Mouse (Mus musculus): ENCODE results near the gene Napb. TPM values are rescaled to one million over a fixed set of nuclear protein-coding genes. Genes with fewer than 3 reads are reported as not detected.

Gene Napb
- polyA plus RNA-seq, 2 experiments from 2014 or later, result 1.2 TPM

- no peak for ATAC-seq
Measured at GRCm38 (mm10) chr2:148687971-148688370, 44.3 kb downstream of the Napb start.

GRCm38 (mm10) chr2:148686862-148687261, 45.4 kb downstream of the Napb start:
- no peak for ATAC-seq

GRCm38 (mm10) chr2:148685709-148686108, 46.6 kb downstream of the Napb start:
- no peak for ATAC-seq

DNA sequence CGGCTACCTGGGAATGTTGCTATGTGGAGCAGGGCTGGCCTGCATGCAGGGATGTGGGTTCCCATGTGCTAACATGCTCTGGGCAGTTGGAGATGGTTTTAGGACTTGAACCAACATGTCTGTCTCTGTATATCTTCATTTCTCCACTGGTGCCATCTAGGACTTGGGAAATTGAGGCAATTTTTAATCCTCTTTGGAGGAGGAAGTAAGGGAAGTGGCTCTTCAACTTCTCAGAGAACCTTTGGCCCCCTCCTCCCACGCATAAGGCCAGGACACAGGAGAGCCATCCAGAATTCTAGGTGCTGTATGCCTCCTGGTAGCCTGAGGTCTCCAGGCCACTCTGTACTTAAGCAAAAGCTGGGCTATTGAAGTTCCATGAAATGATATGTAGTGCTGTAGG, 47.3 kb downstream of the Napb start:
- no peak for ATAC-seq

DNA sequence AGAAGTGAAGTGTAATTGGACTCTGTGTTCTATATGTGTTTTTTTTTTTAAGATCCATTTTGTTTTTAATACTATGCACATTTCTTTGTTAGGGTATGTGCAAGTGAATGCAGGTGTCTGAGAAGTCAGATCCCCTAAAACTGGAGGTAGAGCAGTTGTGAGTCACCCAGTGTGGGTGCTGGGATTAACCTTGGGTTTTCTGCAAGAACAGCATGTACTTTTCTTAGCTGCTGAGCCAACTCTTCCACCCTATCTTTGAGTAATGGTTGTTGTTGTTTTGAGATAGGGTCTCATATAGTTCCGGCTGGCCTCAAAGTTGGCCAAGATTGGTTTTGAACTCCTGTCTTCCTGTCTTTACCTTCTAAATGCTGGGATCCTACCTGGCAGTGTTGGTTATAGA, 49.2 kb downstream of the Napb start:
- no peak for ATAC-seq

- ATAC-seq, result peak; percentile 16
Measured at GRCm38 (mm10) chr2:148681461-148681891, 50.8 kb downstream of the Napb start.

DNA sequence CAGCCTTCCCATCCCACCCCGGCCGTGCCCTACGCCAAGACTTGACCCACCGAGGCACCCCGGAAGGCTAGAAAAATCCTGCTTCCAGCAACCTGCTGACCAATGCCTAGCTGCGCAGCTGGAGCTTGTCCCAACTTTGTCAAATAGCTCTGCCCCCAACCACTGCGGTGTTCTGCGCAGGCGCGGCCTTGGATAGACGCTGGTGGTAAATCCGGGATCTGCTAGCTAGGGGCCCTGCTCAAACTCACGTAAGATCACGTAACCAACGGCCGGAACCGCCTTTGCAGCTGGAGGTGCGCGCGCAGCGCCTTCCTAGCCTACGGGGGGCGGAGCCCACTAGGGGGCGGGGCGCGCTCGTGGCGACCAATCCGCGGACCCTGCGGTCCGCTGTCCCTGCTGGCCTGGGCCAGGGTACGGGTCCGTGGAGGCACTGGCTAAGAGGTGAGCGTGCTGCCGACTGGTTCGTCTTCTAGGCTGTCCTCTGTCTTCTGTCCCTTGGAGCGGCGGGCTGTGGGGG, 51.4 kb downstream of the Napb start, which contains the start of gene Gzf1:
Gzf1 (plus strand) TSS at position 249 of the 517 bp plus-strand sequence.
- ATAC-seq, result peak; percentile 98

DNA sequence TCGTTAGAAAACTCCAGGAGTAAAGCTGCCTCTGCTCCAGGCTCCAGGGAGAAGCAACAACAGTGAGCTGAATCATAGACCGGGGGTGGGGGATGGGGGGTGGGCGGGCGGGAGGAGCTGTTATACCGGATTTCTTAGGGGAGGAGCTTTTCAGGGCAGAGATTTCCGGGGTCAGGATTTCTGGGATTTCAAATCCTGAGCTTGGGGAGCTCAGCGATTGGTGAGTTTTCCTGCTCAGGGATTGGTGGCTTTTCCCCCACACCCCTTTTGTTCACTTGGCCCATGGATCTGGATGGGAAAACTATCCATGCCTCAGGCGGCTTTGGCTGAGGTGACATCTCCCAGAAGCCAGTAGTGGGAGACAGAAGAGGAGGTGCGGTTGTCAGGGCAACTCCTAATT, 52.9 kb downstream of the Napb start:
- ATAC-seq, result no peak

DNA sequence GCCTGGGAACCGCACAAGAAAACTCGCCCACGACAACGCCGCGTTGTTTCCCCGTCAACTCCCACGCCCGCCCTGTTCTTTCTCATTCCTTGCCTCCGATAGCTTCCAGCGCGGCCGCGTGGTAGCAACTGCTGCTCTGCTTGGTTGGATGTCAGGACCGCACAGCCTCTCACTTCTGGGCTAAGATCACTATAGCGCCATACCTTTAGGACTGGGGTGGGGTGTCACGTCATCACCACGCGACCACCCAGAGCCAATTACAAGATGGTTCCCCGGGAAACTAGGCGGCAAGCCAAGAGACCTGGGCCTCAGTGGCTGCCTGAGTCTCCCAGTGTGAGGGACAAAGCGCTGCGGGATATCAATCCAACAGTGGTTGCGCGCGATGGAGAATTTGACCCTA, 54.5 kb downstream of the Napb start:
- ATAC-seq, result no peak

- ATAC-seq, result peak; percentile 99
Measured at GRCm38 (mm10) chr2:148672199-148673096, 59.8 kb downstream of the Napb start, which contains the start of gene Nxt1. Gene Nxt1, plus strand, starts transcription at chr2:148672601.

DNA sequence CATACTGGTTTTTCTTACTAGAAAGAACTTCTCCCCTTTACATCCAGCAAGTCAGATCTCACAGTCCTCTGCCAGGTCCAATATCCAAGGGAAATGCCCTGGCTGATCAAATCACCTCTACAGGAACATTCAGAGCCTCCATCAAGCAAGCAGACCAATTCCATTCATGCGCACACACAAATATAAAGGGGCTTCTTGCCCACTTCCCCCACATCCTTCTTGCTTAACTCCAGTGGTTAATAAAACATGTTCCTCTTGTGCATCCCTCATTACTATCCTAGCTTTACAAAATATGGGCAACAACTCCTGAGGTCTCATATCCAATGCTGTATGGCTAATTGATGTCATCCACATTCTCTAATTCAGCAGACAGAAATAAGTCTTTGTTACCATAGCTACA, 68.8 kb downstream of the Napb start:
- no peak for ATAC-seq

DNA sequence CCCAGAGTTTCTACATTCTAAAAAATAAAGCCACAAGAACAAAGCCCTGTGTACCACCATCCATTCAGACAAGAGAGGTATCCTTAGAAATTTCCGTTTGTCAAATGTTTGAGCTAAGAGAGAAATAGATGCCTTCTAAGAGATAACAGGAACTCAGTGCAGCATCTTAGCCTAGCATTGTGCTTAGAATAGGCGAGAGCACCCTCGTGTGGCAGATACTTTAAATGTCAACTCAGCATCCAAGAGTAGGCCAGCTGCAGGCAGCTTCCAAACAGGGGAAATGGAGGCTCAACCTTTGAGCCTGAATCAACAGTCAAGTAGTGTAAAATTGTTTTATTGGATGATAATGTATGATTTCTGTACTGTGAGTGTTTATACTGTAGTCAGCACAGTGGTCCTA, 77.3 kb downstream of the Napb start:
- ATAC-seq, result peak; percentile 92

DNA sequence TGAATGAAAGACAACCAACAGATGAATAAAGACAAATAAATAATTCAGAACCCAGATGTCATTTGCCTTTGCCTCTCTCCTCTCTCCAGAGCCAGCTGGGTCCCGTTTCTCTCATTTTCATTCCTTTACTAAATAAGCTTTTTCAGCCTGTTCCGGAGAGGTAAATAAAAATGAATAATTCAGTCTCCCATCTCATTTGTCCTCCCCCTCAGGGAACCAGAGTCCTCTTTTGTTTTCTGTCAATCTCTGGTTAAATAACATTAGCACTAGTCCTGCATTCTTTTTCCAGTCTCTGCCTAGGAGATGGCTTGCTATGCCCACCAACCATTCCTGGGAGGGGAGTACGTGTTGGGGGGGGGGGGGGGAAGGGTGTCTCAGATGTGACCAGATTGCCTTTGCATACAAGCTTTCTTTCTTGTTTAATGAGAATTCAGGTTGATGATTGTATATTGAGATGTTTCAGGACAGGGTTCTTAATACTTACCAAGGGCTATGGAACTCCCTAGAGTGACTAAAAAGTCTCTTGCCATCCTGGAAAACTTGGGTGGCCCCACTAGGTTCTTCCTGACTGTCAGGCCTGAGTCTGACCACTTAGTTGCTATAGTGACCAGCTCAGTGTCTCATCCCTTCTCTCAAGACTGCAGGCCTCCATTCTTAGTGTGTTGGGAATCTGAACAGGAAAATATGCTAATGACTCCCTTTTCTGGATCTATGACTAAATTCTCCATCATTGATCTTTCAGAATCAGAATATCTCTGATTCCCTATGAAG, 81.5 kb downstream of the Napb start:
- ATAC-seq, result no peak

GRCm38 (mm10) chr2:148644421-148645000, 87.8 kb downstream of the Napb start:
- no peak for ATAC-seq

Other genes with a start within 250 kb of the Napb start
- gene Nxt1, start 59.9 kb downstream of the Napb start, polyA plus RNA-seq (2017; shearing (Covaris generic)), result 10 to 100 TPM; 41.1 to 61.1 TPM
- 10 to 100 TPM; 17.0 to 19.0 TPM for gene Gzf1, start 51.4 kb downstream of the Napb start, polyA plus RNA-seq (2017; shearing (Covaris generic))
- not detected for gene Cstl1, start 17.9 kb upstream of the Napb start, polyA plus RNA-seq (2017; shearing (Covaris generic))
- not detected for gene Cst11, start 39.0 kb upstream of the Napb start, polyA plus RNA-seq (2017; shearing (Covaris generic))
- not detected for gene 8030411F24Rik, start 49.5 kb upstream of the Napb start, polyA plus RNA-seq (2017; shearing (Covaris generic))
- gene Cst12, start 56.9 kb upstream of the Napb start, polyA plus RNA-seq (2017; shearing (Covaris generic)), result not detected
- gene Cst8, start 66.3 kb upstream of the Napb start, polyA plus RNA-seq (2017; shearing (Covaris generic)), result not detected
- not detected for gene Cst13, start 87.6 kb upstream of the Napb start, polyA plus RNA-seq (2017; shearing (Covaris generic))
- not detected for gene Cst9, start 102.7 kb upstream of the Napb start, polyA plus RNA-seq (2017; shearing (Covaris generic))
- not detected for gene 9230104L09Rik, start 132.6 kb upstream of the Napb start, polyA plus RNA-seq (2017; shearing (Covaris generic))
- gene Cst3, start 143.2 kb upstream of the Napb start, polyA plus RNA-seq (2017; shearing (Covaris generic)), result 100 to 1,000 TPM; 159 to 175 TPM

Data from CD4-positive, CD25-positive, alpha-beta regulatory T cell, adult 4 months (primary cell).